Mouse (Mus musculus): ENCODE results near the gene Rab3c. TPM values are rescaled to one million over a fixed set of nuclear protein-coding genes. Genes with fewer than 3 reads are reported as not detected.

Rab3c gene
- total RNA-seq, 2 experiments from 2014 or later = 174 to 177 TPM

GRCm38 (mm10) chr13:110198906-110199305 is 81.9 kb downstream of the Rab3c start:
- no peak for DNase-seq (ENCODE audit: low spot score in 2 of 2)

GRCm38 (mm10) chr13:110190039-110190438 is 90.8 kb downstream of the Rab3c start:
- DNase-seq (ENCODE audit: low spot score in 2 of 2) = no peak

- no peak for DNase-seq (ENCODE audit: low spot score in 2 of 2)
These were observed 95.7 kb downstream of the Rab3c start for GRCm38 (mm10) chr13:110184963-110185685.

GRCm38 (mm10) chr13:110175651-110176050 is 105.1 kb downstream of the Rab3c start:
- DNase-seq (ENCODE audit: low spot score in 2 of 2) = no peak

GRCm38 (mm10) chr13:110169669-110170068 is 111.1 kb downstream of the Rab3c start:
- DNase-seq (ENCODE audit: low spot score in 2 of 2) = no peak

- no peak for DNase-seq (ENCODE audit: low spot score in 2 of 2)
These were observed 111.6 kb downstream of the Rab3c start for GRCm38 (mm10) chr13:110169152-110169551.

- no peak for DNase-seq (ENCODE audit: low spot score in 2 of 2)
These were observed 112.2 kb downstream of the Rab3c start for GRCm38 (mm10) chr13:110168570-110168969.

- no peak for DNase-seq (ENCODE audit: low spot score in 2 of 2)
These were observed 114.0 kb downstream of the Rab3c start for GRCm38 (mm10) chr13:110166622-110167330.

- DNase-seq (ENCODE audit: low spot score in 2 of 2) = no peak
These were observed 120.8 kb downstream of the Rab3c start for GRCm38 (mm10) chr13:110159980-110160379.

GRCm38 (mm10) chr13:110158588-110159519 is 121.9 kb downstream of the Rab3c start:
- DNase-seq (ENCODE audit: low spot score in 2 of 2) = no peak

- no peak for DNase-seq (ENCODE audit: low spot score in 2 of 2)
These were observed 135.3 kb downstream of the Rab3c start for GRCm38 (mm10) chr13:110145545-110145944.

GRCm38 (mm10) chr13:110145019-110145418 is 135.8 kb downstream of the Rab3c start:
- DNase-seq (ENCODE audit: low spot score in 2 of 2) = no peak

- DNase-seq (ENCODE audit: low spot score in 2 of 2) = peak; percentile 62 to 70
These were observed 141.5 kb downstream of the Rab3c start for GRCm38 (mm10) chr13:110139339-110139738.

GRCm38 (mm10) chr13:110138644-110139043 is 142.2 kb downstream of the Rab3c start:
- no peak for DNase-seq (ENCODE audit: low spot score in 2 of 2)

- DNase-seq (ENCODE audit: low spot score in 2 of 2) = peak in 1 of 2 experiments; percentile 45
These were observed 153.1 kb downstream of the Rab3c start for GRCm38 (mm10) chr13:110127613-110128258.

GRCm38 (mm10) chr13:110122825-110123224 is 158.0 kb downstream of the Rab3c start:
- no peak for DNase-seq (ENCODE audit: low spot score in 2 of 2)

- peak in 1 of 2 experiments; percentile 70 for DNase-seq (ENCODE audit: low spot score in 2 of 2)
These were observed 163.9 kb downstream of the Rab3c start for GRCm38 (mm10) chr13:110116892-110117291.

- DNase-seq (ENCODE audit: low spot score in 2 of 2) = no peak
These were observed 164.5 kb downstream of the Rab3c start for GRCm38 (mm10) chr13:110116316-110116715.

GRCm38 (mm10) chr13:110114870-110115645 is 165.7 kb downstream of the Rab3c start:
- no peak for DNase-seq (ENCODE audit: low spot score in 2 of 2)

GRCm38 (mm10) chr13:110113711-110114110 is 167.1 kb downstream of the Rab3c start:
- no peak for DNase-seq (ENCODE audit: low spot score in 2 of 2)

All from layer of hippocampus, adult 18-20 months (tissue).